Mouse (Mus musculus) embryo, embryonic 11 days (tissue): ENCODE measurements around the gene Atp11c.
A peak's percentile ranks its signal among the peaks of the same experiment; 100 is the strongest.

Experiments used
- DNase-seq: peaks from one replicate; pipeline ENCODE4 v3.0.0-alpha.2; 2015

Gene Atp11c

GRCm38 (mm10) chrX:60592598-60592997 lies at the start of gene Atp11c:
Gene Atp11c (minus strand): TSS chrX:60592698.
- no peak for DNase-seq

- DNase-seq, result peak; percentile 34
These were observed 16.7 kb upstream of the Atp11c start for GRCm38 (mm10) chrX:60609202-60609601.

- DNase-seq, result no peak
These were observed 22.0 kb downstream of the Atp11c start for GRCm38 (mm10) chrX:60570539-60570938.

- DNase-seq, result no peak
These were observed 23.5 kb downstream of the Atp11c start for GRCm38 (mm10) chrX:60569047-60569446.

GRCm38 (mm10) chrX:60555242-60555641 lies 37.3 kb downstream of the Atp11c start:
- DNase-seq, result no peak

- peak; percentile 72 for DNase-seq
These were observed 44.8 kb downstream of the Atp11c start for GRCm38 (mm10) chrX:60547444-60548304.

GRCm38 (mm10) chrX:60547098-60547443 lies 45.4 kb downstream of the Atp11c start:
- no peak for DNase-seq

GRCm38 (mm10) chrX:60545906-60546305 lies 46.6 kb downstream of the Atp11c start:
- DNase-seq, result no peak

GRCm38 (mm10) chrX:60545444-60545843 lies 47.1 kb downstream of the Atp11c start:
- no peak for DNase-seq

GRCm38 (mm10) chrX:60544098-60544497 lies 48.4 kb downstream of the Atp11c start:
- DNase-seq, result peak; percentile 28

GRCm38 (mm10) chrX:60542901-60543300 lies 49.6 kb downstream of the Atp11c start:
- no peak for DNase-seq

GRCm38 (mm10) chrX:60539149-60539548 lies 53.3 kb downstream of the Atp11c start, which contains the start of gene Gm7073:
Gene Gm7073 (minus strand): TSS chrX:60539249.
- DNase-seq, result no peak

- peak; percentile 60 for DNase-seq
These were observed 88.5 kb downstream of the Atp11c start for GRCm38 (mm10) chrX:60503995-60504394.

- DNase-seq, result peak; percentile 1
These were observed 94.7 kb downstream of the Atp11c start for GRCm38 (mm10) chrX:60497750-60498149.

GRCm38 (mm10) chrX:60495308-60495707 lies 97.2 kb downstream of the Atp11c start:
- DNase-seq, result peak; percentile 1

- DNase-seq, result peak; percentile 7
These were observed 128.7 kb downstream of the Atp11c start for GRCm38 (mm10) chrX:60463786-60464185.

GRCm38 (mm10) chrX:60414563-60415111 lies 177.9 kb downstream of the Atp11c start:
- DNase-seq, result no peak

GRCm38 (mm10) chrX:60405681-60406080 lies 186.8 kb downstream of the Atp11c start:
- DNase-seq, result no peak

- DNase-seq, result peak; percentile 90
These were observed 187.8 kb downstream of the Atp11c start for GRCm38 (mm10) chrX:60404668-60405044.

GRCm38 (mm10) chrX:60403764-60404667 lies 188.5 kb downstream of the Atp11c start:
- DNase-seq, result peak; percentile 74

GRCm38 (mm10) chrX:60403062-60403763 lies 189.3 kb downstream of the Atp11c start:
- DNase-seq, result peak; percentile 15

- no peak for DNase-seq
These were observed 198.2 kb downstream of the Atp11c start for GRCm38 (mm10) chrX:60394292-60394691.

GRCm38 (mm10) chrX:60386852-60387251 lies 205.6 kb downstream of the Atp11c start:
- no peak for DNase-seq
